Mouse (Mus musculus) forebrain, embryonic 15.5 days (tissue): ENCODE measurements around the gene Kcnn3. TPM values are rescaled to one million over a fixed set of nuclear protein-coding genes. Genes with fewer than 3 reads are reported as not detected.

Experiments used
- polyA plus RNA-seq: library from polyadenylated mRNA; unstranded; fragments of >200 nt; fragmentation: Nextera tagmentation; extraction: Ambion mirVana; gene quantifications from 2 replicates; pipeline ENCODE4 v1.2.1, GENCODE M21; 2015

Kcnn3 gene
- polyA plus RNA-seq, 1 experiment from 2014 or later = 9.0 TPM

Other genes starting within 250 kb of the Kcnn3 start
- 35.4 and 40.6 TPM in 2 replicates for gene Slc50a1, start 249.6 kb upstream of the Kcnn3 start, polyA plus RNA-seq
- gene Efna1, start 239.0 kb upstream of the Kcnn3 start, polyA plus RNA-seq = 9.2 and 9.9 TPM in 2 replicates
- gene Efna3, start 197.2 kb upstream of the Kcnn3 start, polyA plus RNA-seq = 41.0 and 42.5 TPM in 2 replicates
- gene Efna4, start 182.1 kb upstream of the Kcnn3 start, polyA plus RNA-seq = 14.4 and 15.7 TPM in 2 replicates
- 32.9 and 34.0 TPM in 2 replicates for gene Adam15, start 170.2 kb upstream of the Kcnn3 start, polyA plus RNA-seq
- 0.11 and 0.13 TPM in 2 replicates for gene Dcst2, start 158.2 kb upstream of the Kcnn3 start, polyA plus RNA-seq
- 0.51 and 0.89 TPM in 2 replicates for gene Dcst1, start 154.9 kb upstream of the Kcnn3 start, polyA plus RNA-seq
- 0.37 and 0.52 TPM in 2 replicates for gene Zbtb7b, start 125.4 kb upstream of the Kcnn3 start, polyA plus RNA-seq
- 0.64 and 0.82 TPM in 2 replicates for gene Lenep, start 117.4 kb upstream of the Kcnn3 start, polyA plus RNA-seq
- 42.0 and 42.3 TPM in 2 replicates for gene Flad1, start 108.3 kb upstream of the Kcnn3 start, polyA plus RNA-seq
- gene Cks1b, start 101.8 kb upstream of the Kcnn3 start, polyA plus RNA-seq = 165 and 196 TPM in 2 replicates
- 14.3 and 15.8 TPM in 2 replicates for gene Shc1, start 101.7 kb upstream of the Kcnn3 start, polyA plus RNA-seq
- 39.4 and 41.5 TPM in 2 replicates for gene Pygo2, start 90.0 kb upstream of the Kcnn3 start, polyA plus RNA-seq
- 12.1 and 15.1 TPM in 2 replicates for gene Pbxip1, start 83.5 kb upstream of the Kcnn3 start, polyA plus RNA-seq
- 80.2 and 80.9 TPM in 2 replicates for gene Pmvk, start 65.6 kb upstream of the Kcnn3 start, polyA plus RNA-seq
- gene Adar, start 194.9 kb downstream of the Kcnn3 start, polyA plus RNA-seq = 25.0 and 25.6 TPM in 2 replicates
- 25.9 and 26.8 TPM in 2 replicates for gene Chrnb2, start 244.5 kb downstream of the Kcnn3 start, polyA plus RNA-seq